Mouse (Mus musculus): ENCODE measurements around the gene Cebpe.

Cebpe gene

DNA sequence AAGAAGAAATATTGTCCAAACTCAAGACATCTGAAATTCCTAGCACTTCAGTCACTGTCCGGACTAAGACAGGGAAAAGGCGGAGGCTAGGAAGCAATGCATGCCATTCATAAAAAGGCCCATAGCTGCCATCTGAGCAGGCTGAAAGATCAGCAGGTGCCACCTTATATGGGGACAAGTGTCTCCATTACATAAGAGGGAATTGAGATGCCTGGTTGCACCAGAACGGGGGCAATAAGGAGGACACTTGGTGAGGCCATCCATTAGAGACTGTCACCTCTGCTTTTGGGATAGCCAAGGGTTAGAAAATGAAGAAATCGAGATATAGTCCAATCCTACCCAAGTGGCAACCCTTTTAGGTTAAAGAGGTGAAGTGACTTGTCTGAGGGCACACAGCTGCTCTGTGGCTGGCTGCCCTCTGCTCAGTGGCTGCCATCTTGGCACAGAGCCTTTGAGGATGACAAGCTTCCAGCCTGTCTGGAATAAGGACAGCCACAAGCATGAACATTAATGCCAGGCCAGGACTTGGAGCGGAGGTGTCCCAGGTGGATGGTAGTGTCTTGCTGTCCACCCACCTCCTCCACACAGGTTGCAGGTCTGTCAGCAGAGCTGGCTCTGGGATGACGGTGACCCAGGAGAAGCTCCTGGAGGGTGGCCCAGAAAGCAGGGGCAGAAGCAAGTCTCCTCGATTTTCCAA is 8.8 kb upstream of the Cebpe start:
- peak; percentile 75 to 79 for DNase-seq

DNA sequence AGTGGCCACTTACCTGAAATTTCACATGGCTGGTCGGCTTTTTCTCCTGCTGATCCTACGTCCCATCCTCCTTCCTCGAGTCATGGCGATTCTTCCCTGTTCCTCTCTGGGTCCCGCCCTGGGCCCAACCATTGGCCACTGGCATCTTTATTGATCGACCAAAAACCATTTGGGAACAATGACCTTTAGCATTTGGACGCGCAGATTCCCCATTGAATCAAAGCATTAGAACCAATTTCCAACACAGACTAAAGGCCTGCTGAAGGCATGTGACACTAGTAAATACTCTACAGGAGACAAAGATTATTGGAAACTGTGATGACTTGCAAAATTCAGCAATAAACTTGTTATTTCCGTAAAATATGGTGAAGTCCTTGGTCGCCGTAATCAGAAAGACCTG is 8.1 kb upstream of the Cebpe start:
- no peak for DNase-seq

DNA sequence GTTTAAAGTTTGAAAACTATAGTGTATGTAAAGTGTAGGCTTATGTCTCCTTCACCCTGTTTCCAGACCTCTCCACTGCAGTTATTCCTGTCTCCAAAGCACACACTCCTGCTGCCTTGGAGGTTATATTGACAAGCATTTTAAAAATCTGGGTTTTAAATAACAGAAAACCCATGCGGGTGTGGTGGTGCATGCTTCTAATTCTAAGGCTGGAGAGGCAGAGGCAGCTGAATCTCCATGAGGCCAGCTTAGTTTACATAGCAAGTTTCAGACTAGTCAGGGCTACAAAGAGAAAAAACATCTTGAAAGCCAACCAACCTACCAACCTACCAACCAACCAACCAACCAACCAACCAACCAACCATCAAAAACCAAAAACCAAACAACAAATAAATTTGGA is 3.4 kb upstream of the Cebpe start:
- DNase-seq: no peak

- peak; percentile 53 to 55 for DNase-seq
Measured at GRCm38 (mm10) chr14:54714617-54715081, 2.7 kb upstream of the Cebpe start.

GRCm38 (mm10) chr14:54714121-54714520 is 2.1 kb upstream of the Cebpe start:
- peak; percentile 84 to 90 for DNase-seq

GRCm38 (mm10) chr14:54712861-54713260 is 887 bp upstream of the Cebpe start:
- no peak for DNase-seq

DNA sequence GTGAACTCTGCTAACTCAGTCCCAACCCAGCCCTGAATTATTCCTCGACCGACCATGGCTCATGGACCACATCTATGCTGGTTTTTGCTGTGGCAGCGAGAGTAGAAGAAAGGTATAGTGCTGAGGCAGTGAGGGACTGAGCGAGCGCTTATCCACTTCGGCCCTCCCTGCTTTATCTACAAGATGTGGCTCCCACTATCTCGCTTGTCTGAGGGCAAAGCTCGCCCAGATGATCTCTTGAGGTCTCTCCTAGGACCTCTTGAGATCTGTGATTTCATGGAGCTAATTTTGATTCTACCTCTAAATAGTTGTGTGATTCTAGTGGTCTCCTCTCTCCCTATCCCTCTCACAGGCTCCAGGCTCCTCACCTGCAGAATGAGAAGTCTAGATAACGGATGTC is 2.9 kb downstream of the Cebpe start:
- DNase-seq: no peak

DNA sequence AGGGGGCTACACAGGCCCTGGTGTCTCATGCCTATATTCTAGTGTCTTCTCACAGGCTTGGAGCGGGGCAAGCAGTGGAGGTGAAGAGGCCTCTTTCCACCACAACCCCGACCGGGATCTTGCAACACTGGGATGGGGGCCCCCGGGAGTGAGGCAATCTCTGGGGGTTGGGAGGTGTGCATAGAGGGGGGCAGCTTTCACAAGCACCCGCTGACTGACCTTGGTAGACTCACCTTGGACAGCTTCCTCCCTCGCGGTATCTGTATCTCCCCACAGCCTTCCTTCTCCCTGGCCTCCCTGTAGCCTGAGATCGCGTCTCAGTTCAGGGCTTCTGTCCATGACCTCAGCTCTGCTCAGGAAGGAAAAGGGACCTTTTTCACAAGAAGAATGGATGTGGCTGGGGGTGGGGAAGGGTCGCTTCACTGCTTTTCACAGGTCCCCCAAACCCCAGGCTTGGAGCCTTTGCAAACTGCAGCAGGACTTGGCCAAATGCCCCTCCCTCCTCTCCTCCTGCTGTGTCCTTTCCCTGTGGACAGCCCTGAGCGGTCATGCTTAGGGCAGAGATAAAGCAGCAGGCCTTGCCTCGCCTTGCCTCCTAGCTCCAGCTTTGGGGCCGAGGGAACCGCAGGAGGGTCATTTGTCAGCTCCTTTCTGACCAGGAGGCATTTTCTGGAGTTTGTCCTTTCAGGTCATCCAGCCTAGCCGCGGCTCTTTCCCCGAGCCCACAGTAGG is 5.2 kb downstream of the Cebpe start:
- no peak for DNase-seq

GRCm38 (mm10) chr14:54705844-54706243 is 6.1 kb downstream of the Cebpe start:
- DNase-seq: no peak

DNA sequence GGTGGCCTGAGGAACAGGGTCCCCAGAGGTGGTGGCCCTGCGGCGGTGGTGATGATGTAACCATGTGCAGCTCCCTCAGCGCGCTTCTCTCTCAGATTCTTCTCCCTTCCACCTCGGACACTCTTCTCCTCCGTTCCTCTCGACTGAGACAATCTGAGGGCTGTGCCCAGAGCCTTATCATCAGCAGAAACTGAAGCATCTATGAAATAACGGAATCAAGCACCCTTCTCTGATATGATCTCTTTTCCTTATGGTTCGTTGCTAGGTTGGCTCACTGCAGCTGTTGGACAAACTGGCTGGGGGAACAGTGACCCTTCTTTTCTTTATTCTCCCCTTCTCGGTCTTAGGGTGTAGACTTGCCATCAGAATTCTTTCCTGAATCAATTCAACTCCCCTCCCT is 8.8 kb downstream of the Cebpe start:
- DNase-seq: no peak

DNA sequence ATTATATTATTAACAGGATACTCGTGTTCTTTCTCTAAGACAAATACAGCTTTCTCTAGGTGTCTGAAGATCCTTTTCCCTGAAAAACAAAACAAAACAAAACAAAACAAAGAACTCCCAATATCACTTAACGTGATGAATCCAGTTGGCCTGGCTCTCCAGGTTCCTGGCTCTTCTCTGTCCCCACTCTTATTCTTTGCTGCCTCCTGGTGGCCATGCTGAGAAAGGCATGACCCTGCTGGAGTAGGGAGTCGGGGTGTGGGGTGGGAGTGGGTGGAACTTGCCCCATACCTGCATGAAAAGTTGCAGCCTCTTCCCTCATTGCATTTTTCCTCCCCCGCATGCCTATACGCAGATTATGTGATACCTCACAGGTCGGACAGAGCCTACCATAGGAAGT is 10.7 kb downstream of the Cebpe start:
- peak; percentile 83 to 94 for DNase-seq

DNA sequence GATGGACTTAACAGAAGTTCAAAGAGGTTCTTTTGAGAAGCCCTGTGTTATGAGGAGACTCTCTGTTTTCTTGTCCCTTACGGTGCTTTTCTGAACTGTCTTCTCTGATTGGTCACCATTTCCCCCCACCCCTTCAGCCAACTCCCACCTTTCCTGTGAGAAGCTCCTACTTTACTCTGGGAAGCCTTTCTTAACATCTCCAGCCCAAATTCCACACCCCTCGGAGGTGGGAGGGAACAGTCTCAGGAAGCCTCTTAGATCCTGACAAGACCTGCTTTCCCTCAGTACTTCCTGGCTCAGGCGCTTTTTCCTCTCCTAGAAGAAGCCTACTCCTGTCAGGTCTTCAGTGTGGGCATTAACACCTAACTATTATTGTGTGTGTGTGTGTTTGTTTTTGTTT is 12.4 kb downstream of the Cebpe start:
- DNase-seq: no peak

- no peak for DNase-seq
Measured at GRCm38 (mm10) chr14:54698733-54699132, 13.2 kb downstream of the Cebpe start, which contains the start of gene Gm29776. TSS of gene Gm29776 (minus strand) at chr14:54698833.

DNA sequence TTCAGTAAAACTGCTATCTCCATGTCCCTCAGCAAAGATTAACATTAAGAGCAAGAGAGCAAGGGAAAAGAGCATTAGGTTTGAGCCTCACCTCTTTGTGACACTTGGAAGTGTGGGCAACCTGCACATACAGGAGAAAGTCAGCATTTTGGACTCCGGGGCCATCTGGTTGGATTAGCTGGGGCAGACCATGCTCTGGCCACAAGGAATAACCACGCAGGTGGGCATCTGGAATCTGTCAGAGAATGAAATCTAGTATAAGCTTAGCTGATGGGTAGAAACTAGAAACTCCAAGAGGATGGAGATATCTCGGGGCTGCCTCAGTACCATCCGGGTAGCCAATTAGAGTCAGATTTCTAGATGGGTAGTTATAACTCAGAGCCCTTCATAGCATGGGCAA is 15.2 kb downstream of the Cebpe start:
- DNase-seq: no peak

DNA sequence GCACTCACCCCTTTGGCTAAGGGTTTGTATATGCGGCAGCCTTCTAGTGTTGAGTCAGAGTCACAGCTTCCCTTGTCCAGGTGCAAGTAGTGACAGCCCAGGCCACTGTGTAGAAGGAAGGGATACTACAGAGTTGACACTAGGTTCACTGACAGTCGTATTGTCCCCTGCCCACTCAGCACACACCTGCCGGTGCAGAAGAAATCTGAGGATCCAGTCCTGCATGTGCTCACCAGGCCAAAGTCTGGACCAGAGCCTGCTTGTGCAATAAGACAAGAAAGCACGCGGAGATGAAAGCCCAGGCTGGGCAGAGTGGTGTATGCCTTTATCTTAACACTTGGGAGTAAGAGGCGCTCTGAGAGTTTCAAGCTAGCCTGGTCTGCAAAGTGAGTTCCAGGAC is 16.9 kb downstream of the Cebpe start:
- DNase-seq: no peak

GRCm38 (mm10) chr14:54687251-54687650 is 24.7 kb downstream of the Cebpe start:
- DNase-seq: no peak

- peak; percentile 100 for DNase-seq
Measured at GRCm38 (mm10) chr14:54686522-54687143, 25.3 kb downstream of the Cebpe start, which contains the start of gene Acin1. TSS of gene Acin1 (minus strand) at chr14:54686931.

GRCm38 (mm10) chr14:54686063-54686521 is 25.9 kb downstream of the Cebpe start, which contains the start of gene 1700123O20Rik:
TSS of gene 1700123O20Rik (plus strand) at chr14:54686216.
- peak in 1 of 2 experiments; percentile 85 for DNase-seq

GRCm38 (mm10) chr14:54685471-54685870 is 26.5 kb downstream of the Cebpe start:
- no peak for DNase-seq

GRCm38 (mm10) chr14:54682396-54682795 is 29.6 kb downstream of the Cebpe start:
- DNase-seq: no peak

DNA sequence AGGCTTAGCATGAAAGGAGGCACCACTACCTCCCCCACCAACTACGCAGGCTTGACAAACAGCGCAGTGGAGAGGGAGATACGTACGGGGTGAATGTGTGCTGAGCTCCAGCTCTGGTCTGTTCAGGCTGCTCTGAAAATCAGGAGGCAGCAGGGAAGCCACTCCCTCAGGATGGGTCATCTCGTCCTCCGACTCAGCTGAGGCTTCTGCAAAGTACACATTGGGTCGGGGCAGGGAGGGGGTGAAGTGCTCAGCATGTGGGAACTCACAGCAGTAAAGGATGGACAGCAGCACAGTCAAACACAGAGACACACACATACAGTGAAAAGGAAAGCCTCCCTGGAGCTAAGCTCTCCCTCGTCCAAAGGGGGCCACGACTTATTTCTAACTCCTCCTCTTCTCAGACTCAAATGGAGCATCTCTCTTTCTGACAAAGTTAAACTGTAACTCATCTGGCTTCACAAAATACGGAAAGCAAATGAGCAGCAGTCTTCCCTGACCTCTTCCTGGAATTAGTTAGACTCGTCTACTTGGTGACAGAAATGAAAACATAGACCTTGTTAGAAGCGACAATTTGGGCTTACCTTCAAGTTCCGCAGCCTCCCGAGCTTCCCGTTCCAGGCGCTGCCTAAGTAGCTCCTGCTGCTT is 33.2 kb downstream of the Cebpe start:
- DNase-seq: no peak

DNA sequence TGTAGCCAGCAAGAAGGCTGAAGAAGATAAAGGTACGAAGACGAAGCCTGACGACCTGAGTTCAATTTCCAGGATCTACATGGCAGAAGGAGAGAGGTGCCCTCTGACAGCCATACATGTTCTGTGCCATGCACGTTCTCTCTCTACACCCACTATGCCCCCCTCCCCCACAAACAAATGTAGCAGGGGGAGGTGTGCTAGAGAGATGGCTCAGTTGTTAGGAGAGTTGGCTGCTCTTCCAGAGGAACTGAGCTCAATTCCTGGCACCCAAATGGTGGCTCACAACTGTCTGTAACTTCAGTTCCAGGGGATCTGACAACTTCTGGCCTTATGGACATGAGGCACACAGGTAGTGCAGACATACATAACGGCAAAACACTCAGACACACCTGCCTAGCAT is 35.7 kb downstream of the Cebpe start:
- DNase-seq: no peak

- DNase-seq: no peak
Measured at GRCm38 (mm10) chr14:54674317-54674716, 37.7 kb downstream of the Cebpe start.
